Mouse (Mus musculus) small intestine, adult 2 months (tissue): ENCODE measurements around the gene Mtif3. TPM values are rescaled to one million over a fixed set of nuclear protein-coding genes. Genes with fewer than 3 reads are reported as not detected.

Source experiments
- H3K27ac ChIP-seq: fragments of 200-500 bp; 2 replicates; pipeline ENCODE4 v1.5.1; 2012; ENCODE audit warnings: low read depth, low read length, control low read depth, inconsistent platforms; ENCODE audit not compliant: insufficient read depth
- H3K27me3 ChIP-seq: fragments of 200-500 bp; 2 replicates; pipeline ENCODE4 v1.6.1; 2012; ENCODE audit warnings: mild to moderate bottlenecking, moderate library complexity, low read length, inconsistent platforms; ENCODE audit not compliant: control insufficient read depth, insufficient read depth
- H3K36me3 ChIP-seq: fragments of 200-500 bp; 2 replicates; pipeline ENCODE4 v1.6.1; 2012; ENCODE audit warnings: mild to moderate bottlenecking, low read length, control low read depth, inconsistent platforms; ENCODE audit not compliant: control insufficient read depth, insufficient read depth
- H3K4me1 ChIP-seq: fragments of 200-500 bp; 2 replicates; pipeline ENCODE4 v1.6.1; 2012; ENCODE audit warnings: low read length, inconsistent platforms, mixed read lengths; ENCODE audit not compliant: control insufficient read depth, insufficient read depth, insufficient read length
- H3K4me3 ChIP-seq: fragments of 200-500 bp; 2 replicates; pipeline ENCODE4 v1.5.1; 2012; ENCODE audit warnings: low read depth, mild to moderate bottlenecking, control low read depth, inconsistent platforms, low read length, moderate library complexity
- CTCF ChIP-seq: fragments of 200-500 bp; IDR thresholded peaks from 2 replicates; pipeline ENCODE4 v1.5.1; 2012; ENCODE audit warnings: low read depth, mild to moderate bottlenecking, control low read depth, inconsistent platforms, low read length, moderate library complexity, mixed read lengths; ENCODE audit not compliant: insufficient replicate concordance, insufficient read length; ENCODE audit errors: extremely low read depth
- POLR2A ChIP-seq: fragments of 200-500 bp; IDR thresholded peaks from 2 replicates; pipeline ENCODE4 v1.6.1; 2012; ENCODE audit warnings: low read depth, mild to moderate bottlenecking, control low read depth, inconsistent platforms, low read length, moderate library complexity
- WGBS: fragments of 180-500 bp; shearing (Covaris S2); methylation state at CpG from one replicate; pipeline ENCODE4 v1.1.7; 2018; 5-methylcytosine and 5-hydroxymethylcytosine counted together
- polyA plus RNA-seq: library from polyadenylated mRNA; depleted of rRNA; stranded (reverse); fragments of >200 nt; gene quantifications from 2 replicates; pipeline ENCODE4 v1.2.3, GENCODE M21; 2012; rRNA removed

Mtif3 gene
- polyA plus RNA-seq, 1 experiment, result 13.1 TPM

GRCm38 (mm10) chr5:146904404-146904803, 59.2 kb downstream of the Mtif3 start:
- 20% methylated on average over 8 of the region's 8 CpGs for WGBS
- H3K27me3 ChIP-seq, result no peaks in the 10 kb centered on the region
- no peak overlapping the region for H3K4me3 ChIP-seq
- H3K36me3 ChIP-seq, result no peaks in the 10 kb centered on the region
- no peak for TF ChIP-seq POLR2A
- TF ChIP-seq CTCF, result peak; percentile 39; the same call in 1 of the 2 replicates
- H3K4me1 ChIP-seq, result no peaks in the 10 kb centered on the region
- H3K27ac ChIP-seq, result no peak overlapping the region

Other genes with a start within 250 kb of the Mtif3 start
- 5.8 and 16.7 TPM in 2 replicates for gene Usp12, start 168.8 kb downstream of the Mtif3 start, polyA plus RNA-seq
- 15.6 and 16.3 TPM in 2 replicates for gene Rpl21, start 130.9 kb downstream of the Mtif3 start, polyA plus RNA-seq
- 5.8 TPM in 2 replicates for gene Rasl11a, start 118.7 kb downstream of the Mtif3 start, polyA plus RNA-seq
- gene Gtf3a, start 15.1 kb downstream of the Mtif3 start, polyA plus RNA-seq, result 31.9 and 51.6 TPM in 2 replicates
- 24.6 and 44.9 TPM in 2 replicates for gene Lnx2, start 112.8 kb upstream of the Mtif3 start, polyA plus RNA-seq
- gene Polr1d, start 113.2 kb upstream of the Mtif3 start, polyA plus RNA-seq, result 17.2 and 33.0 TPM in 2 replicates
- not detected in 2 replicates for gene Gsx1, start 224.9 kb upstream of the Mtif3 start, polyA plus RNA-seq